Mouse (Mus musculus): ENCODE results near the gene Bpifb5. TPM values are rescaled to one million over a fixed set of nuclear protein-coding genes. Genes with fewer than 3 reads are reported as not detected.

Bpifb5 gene
- polyA plus RNA-seq (2015; fragmentation: Nextera tagmentation; extraction: Ambion mirVana) = 0.14 TPM in 1 of 2 replicates, not detected in the other

GRCm38 (mm10) chr2:154223265-154223916 is at the start of gene Bpifb5:
Gene Bpifb5, plus strand, starts transcription at chr2:154223742.

GRCm38 (mm10) chr2:154190546-154191258 is 32.8 kb upstream of the Bpifb5 start, which contains the start of gene Bpifb1:
Gene Bpifb1, plus strand, starts transcription at chr2:154190818.

GRCm38 (mm10) chr2:154257554-154257953 is 34.0 kb downstream of the Bpifb5 start, which contains the start of gene Bpifb9a:
Gene Bpifb9a, plus strand, starts transcription at chr2:154257854.

Other genes with a start within 250 kb of the Bpifb5 start
- not detected in 2 replicates for gene Bpifa6, start 248.8 kb upstream of the Bpifb5 start, polyA plus RNA-seq (2015; fragmentation: Nextera tagmentation; extraction: Ambion mirVana)
- not detected in 2 replicates for gene Bpifa2, start 215.5 kb upstream of the Bpifb5 start, polyA plus RNA-seq (2015; fragmentation: Nextera tagmentation; extraction: Ambion mirVana)
- gene Bpifa3, start 93.4 kb upstream of the Bpifb5 start, polyA plus RNA-seq (2015; fragmentation: Nextera tagmentation; extraction: Ambion mirVana) = not detected in 2 replicates
- not detected in 2 replicates for gene Bpifa1, start 80.9 kb upstream of the Bpifb5 start, polyA plus RNA-seq (2015; fragmentation: Nextera tagmentation; extraction: Ambion mirVana)
- gene Bpifa5, start 61.1 kb upstream of the Bpifb5 start, polyA plus RNA-seq (2015; fragmentation: Nextera tagmentation; extraction: Ambion mirVana) = not detected in 2 replicates
- gene Bpifb1, start 32.9 kb upstream of the Bpifb5 start, polyA plus RNA-seq (2015; fragmentation: Nextera tagmentation; extraction: Ambion mirVana) = 0.91 and 1.4 TPM in 2 replicates
- gene Bpifb9a, start 34.1 kb downstream of the Bpifb5 start, polyA plus RNA-seq (2015; fragmentation: Nextera tagmentation; extraction: Ambion mirVana) = not detected in 2 replicates
- not detected in 2 replicates for gene Bpifb9b, start 83.5 kb downstream of the Bpifb5 start, polyA plus RNA-seq (2015; fragmentation: Nextera tagmentation; extraction: Ambion mirVana)
- 8.0 and 11.6 TPM in 2 replicates for gene Cdk5rap1, start 149.3 kb downstream of the Bpifb5 start, polyA plus RNA-seq (2015; fragmentation: Nextera tagmentation; extraction: Ambion mirVana)
- gene Snta1, start 184.4 kb downstream of the Bpifb5 start, polyA plus RNA-seq (2015; fragmentation: Nextera tagmentation; extraction: Ambion mirVana) = 11.9 and 12.6 TPM in 2 replicates
- gene Cbfa2t2, start 212.7 kb downstream of the Bpifb5 start, polyA plus RNA-seq (2015; fragmentation: Nextera tagmentation; extraction: Ambion mirVana) = 13.3 and 13.4 TPM in 2 replicates